Mouse (Mus musculus) neural tube, embryonic 14.5 days (tissue): ENCODE measurements around the gene A530064D06Rik. TPM values are rescaled to one million over a fixed set of nuclear protein-coding genes. Genes with fewer than 3 reads are reported as not detected.

Experiments used
- ATAC-seq: fragments of 200-750 bp; cut with Nextera tagmentation; 2 replicates; pipeline ENCODE4 v1.8.0; 2017; ENCODE audit warnings: low read depth, mild to moderate bottlenecking, moderate TSS enrichment, moderate library complexity
- H3K27ac ChIP-seq: fragments of 300-500 bp; sonication (generic); 2 replicates; pipeline ENCODE4 v1.5.1; 2014; ENCODE audit warnings: low read depth, mild to moderate bottlenecking, control low read depth, low read length, moderate library complexity, mixed read lengths
- H3K27me3 ChIP-seq: fragments of 300-500 bp; sonication (generic); 2 replicates; pipeline ENCODE4 v1.6.1; 2014; ENCODE audit warnings: low read length; ENCODE audit not compliant: control insufficient read depth, insufficient read depth
- H3K36me3 ChIP-seq: fragments of 300-500 bp; sonication (generic); 2 replicates; pipeline ENCODE4 v1.6.1; 2014; ENCODE audit warnings: low read length, mixed read lengths; ENCODE audit not compliant: control insufficient read depth, insufficient read depth
- H3K4me1 ChIP-seq: fragments of 300-500 bp; sonication (generic); 2 replicates; pipeline ENCODE4 v1.6.1; 2014; ENCODE audit warnings: low read length; ENCODE audit not compliant: control insufficient read depth, insufficient read depth
- H3K4me2 ChIP-seq: fragments of 300-500 bp; sonication (generic); 2 replicates; pipeline ENCODE4 v1.6.1; 2014; ENCODE audit warnings: mild to moderate bottlenecking, low read depth, low read length, control low read depth
- H3K4me3 ChIP-seq: fragments of 300-500 bp; sonication (generic); 2 replicates; pipeline ENCODE4 v1.5.1; 2014; ENCODE audit warnings: low read depth, low read length, control low read depth, mixed read lengths
- H3K9ac ChIP-seq: fragments of 300-500 bp; sonication (generic); replicated peaks from 2 replicates; pipeline ENCODE4 v1.6.1; 2014; ENCODE audit warnings: low read depth, mild to moderate bottlenecking, control low read depth, low read length, mixed read lengths
- H3K9me3 ChIP-seq: fragments of 300-500 bp; sonication (generic); 2 replicates; pipeline ENCODE4 v1.6.1; 2016; ENCODE audit warnings: low read length; ENCODE audit not compliant: control insufficient read depth
- WGBS: fragments of 180-500 bp; shearing (Covaris S2); extraction: QIAGEN DNeasy Blood & Tissue Kit; methylation state at CpG from one replicate; pipeline ENCODE4 v1.1.7; 2014; 5-methylcytosine and 5-hydroxymethylcytosine counted together
- polyA plus RNA-seq: library from polyadenylated mRNA; unstranded; fragments of >200 nt; fragmentation: Nextera tagmentation; extraction: Ambion mirVana; gene quantifications from 2 replicates; pipeline ENCODE4 v1.2.1, GENCODE M21; 2014

The A530064D06Rik gene
- polyA plus RNA-seq, 1 experiment from 2014 or later, result not detected

GRCm38 (mm10) chr17:48100441-48101417 is 66.3 kb downstream of the A530064D06Rik start:
- Histone ChIP-seq H3K9me3 (no peaks in the 10 kb centered on the region), H3K9ac (no peak overlapping the region), H3K36me3 (no peaks in the 10 kb centered on the region), H3K27me3 (peaks cover 34% of the 10 kb centered on the region), H3K4me3 (no peak overlapping the region), H3K4me2 (peak overlapping the region; percentile 41), H3K27ac (no peak overlapping the region), H3K4me1 (peaks cover 23% of the 10 kb centered on the region; the same call in 1 of the 2 replicates)
- 12% methylated on average over 21 of the region's 21 CpGs for WGBS
- peak; percentile 81 for ATAC-seq

GRCm38 (mm10) chr17:48099312-48099711 is 67.8 kb downstream of the A530064D06Rik start:
- 8% methylated on average over 11 of the region's 11 CpGs for WGBS
- no peak for ATAC-seq
- H3K4me1 ChIP-seq, result peaks cover 24% of the 10 kb centered on the region; the same call in 1 of the 2 replicates

More at GRCm38 (mm10) chr17:48099312-48099711, 67.8 kb downstream of the A530064D06Rik start:
- Histone ChIP-seq H3K4me3 (no peak overlapping the region), H3K4me2 (no peak overlapping the region), H3K9me3 (no peaks in the 10 kb centered on the region), H3K9ac (no peak overlapping the region), H3K36me3 (no peaks in the 10 kb centered on the region), H3K27me3 (peaks cover 42% of the 10 kb centered on the region), H3K27ac (no peak overlapping the region)

Other genes with a start within 250 kb of the A530064D06Rik start
- gene Foxp4, start 242.6 kb downstream of the A530064D06Rik start, polyA plus RNA-seq, result 28.7 and 29.1 TPM in 2 replicates
- gene 1700122O11Rik, start 129.0 kb downstream of the A530064D06Rik start, polyA plus RNA-seq, result not detected in 2 replicates
- not detected in 2 replicates for gene 1700067P10Rik, start 78.0 kb downstream of the A530064D06Rik start, polyA plus RNA-seq
- gene 9830107B12Rik, start 21.0 kb downstream of the A530064D06Rik start, polyA plus RNA-seq, result not detected in 2 replicates
- not detected in 2 replicates for gene Trem1, start 65.5 kb upstream of the A530064D06Rik start, polyA plus RNA-seq
- not detected in 2 replicates for gene Trem3, start 80.5 kb upstream of the A530064D06Rik start, polyA plus RNA-seq
- gene Treml4, start 97.0 kb upstream of the A530064D06Rik start, polyA plus RNA-seq, result 0.13 TPM in 1 of 2 replicates, not detected in the other
- 0.05 TPM in 1 of 2 replicates, not detected in the other for gene Treml2, start 132.2 kb upstream of the A530064D06Rik start, polyA plus RNA-seq
- gene B430306N03Rik, start 148.9 kb upstream of the A530064D06Rik start, polyA plus RNA-seq, result 0.27 TPM in 1 of 2 replicates, not detected in the other
- gene Trem2, start 179.1 kb upstream of the A530064D06Rik start, polyA plus RNA-seq, result 5.2 and 5.4 TPM in 2 replicates
- gene Treml1, start 192.6 kb upstream of the A530064D06Rik start, polyA plus RNA-seq, result 0.44 TPM in 1 of 2 replicates, not detected in the other
- gene Nfya, start 242.6 kb upstream of the A530064D06Rik start, polyA plus RNA-seq, result 16.2 and 16.3 TPM in 2 replicates
- 35.7 and 37.8 TPM in 2 replicates for gene Oard1, start 242.7 kb upstream of the A530064D06Rik start, polyA plus RNA-seq